Mouse (Mus musculus) neural tube, embryonic 13.5 days (tissue): ENCODE data around the gene Tceal8. TPM values are rescaled to one million over a fixed set of nuclear protein-coding genes. Genes with fewer than 3 reads are reported as not detected.
"Not testable (repeated sequence)": the region's sequence is repeated elsewhere in the genome, so short reads cannot be mapped to it uniquely, and the experiment has no call there.

Source experiments
- ATAC-seq: fragments of 200-750 bp; cut with Nextera tagmentation; 2 replicates; pipeline ENCODE4 v1.8.0; 2017; ENCODE audit warnings: low read depth, mild to moderate bottlenecking, moderate TSS enrichment, moderate library complexity
- H3K27ac ChIP-seq: fragments of 300-500 bp; sonication (generic); replicated peaks from 2 replicates; pipeline ENCODE4 v1.5.1; 2015; ENCODE audit warnings: moderate library complexity, mild to moderate bottlenecking, inconsistent platforms
- H3K27me3 ChIP-seq: fragments of 300-500 bp; sonication (generic); 2 replicates; pipeline ENCODE4 v1.6.1; 2015; ENCODE audit warnings: mild to moderate bottlenecking, inconsistent platforms
- H3K36me3 ChIP-seq: fragments of 300-500 bp; sonication (generic); 2 replicates; pipeline ENCODE4 v1.6.1; 2015; ENCODE audit warnings: mild to moderate bottlenecking, inconsistent platforms
- H3K4me1 ChIP-seq: fragments of 300-500 bp; sonication (generic); replicated peaks from 2 replicates; pipeline ENCODE4 v1.6.1; 2015; ENCODE audit warnings: inconsistent platforms
- H3K4me2 ChIP-seq: fragments of 300-500 bp; sonication (generic); 2 replicates; pipeline ENCODE4 v1.6.1; 2015; ENCODE audit warnings: inconsistent platforms, mild to moderate bottlenecking, moderate library complexity
- H3K4me3 ChIP-seq: fragments of 300-500 bp; sonication (generic); 2 replicates; pipeline ENCODE4 v1.5.1; 2015; ENCODE audit warnings: mild to moderate bottlenecking, inconsistent platforms
- H3K9ac ChIP-seq: fragments of 300-500 bp; sonication (generic); 2 replicates; pipeline ENCODE4 v1.6.1; 2015; ENCODE audit warnings: moderate library complexity, mild to moderate bottlenecking, inconsistent platforms
- H3K9me3 ChIP-seq: fragments of 300-500 bp; sonication (generic); 2 replicates; pipeline ENCODE4 v1.6.1; 2016; ENCODE audit warnings: inconsistent platforms
- WGBS: fragments of 180-500 bp; shearing (Covaris S2); methylation state at CpG from one replicate; pipeline ENCODE4 v1.1.7; 2015; 5-methylcytosine and 5-hydroxymethylcytosine counted together
- polyA plus RNA-seq: library from polyadenylated mRNA; unstranded; fragments of >200 nt; fragmentation: Nextera tagmentation; extraction: Ambion mirVana; gene quantifications from 2 replicates; pipeline ENCODE4 v1.2.1, GENCODE M21; 2015

Tceal8 gene
- polyA plus RNA-seq = 152 and 172 TPM in 2 replicates

DNA sequence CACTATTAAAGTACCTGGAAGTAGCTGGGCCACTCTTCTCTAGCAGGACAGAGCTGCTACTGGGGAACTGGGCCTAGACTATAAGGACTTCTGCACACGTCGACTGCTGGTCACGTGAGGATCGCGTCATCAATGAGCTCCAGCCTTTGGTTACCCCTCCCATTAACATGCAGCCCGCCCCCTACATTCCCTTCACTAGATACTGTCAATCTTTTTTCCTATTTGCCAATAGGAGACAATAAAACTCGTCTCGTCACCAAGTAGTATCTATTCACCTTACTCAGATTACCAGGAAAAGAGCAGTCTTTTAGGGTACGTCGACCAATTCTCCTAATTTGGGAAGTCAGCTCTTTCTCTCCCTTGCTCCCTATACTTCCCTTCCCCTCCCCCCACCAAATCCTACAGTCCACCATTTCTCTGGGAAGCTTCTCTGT lies at the start of gene Tceal8:
TSS of gene Tceal8 (minus strand) at position 225 of the 434 bp plus-strand sequence.
- ATAC-seq = peak; percentile 96
- no peaks in the 10 kb centered on the region for H3K36me3 ChIP-seq
- no peaks in the 10 kb centered on the region for H3K9me3 ChIP-seq
- peaks cover 6% of the 10 kb centered on the region for H3K4me1 ChIP-seq
- H3K4me2 ChIP-seq = peak within 1 kb of the TSS; percentile 52
- H3K27me3 ChIP-seq = no peaks in the 10 kb centered on the region
- 10% methylated on average over 10 of the region's 10 CpGs for WGBS
- H3K27ac ChIP-seq = peak within 1 kb of the TSS; percentile 85
- H3K4me3 ChIP-seq = peak within 1 kb of the TSS; percentile 54
- peak within 1 kb of the TSS; percentile 73 for H3K9ac ChIP-seq

DNA sequence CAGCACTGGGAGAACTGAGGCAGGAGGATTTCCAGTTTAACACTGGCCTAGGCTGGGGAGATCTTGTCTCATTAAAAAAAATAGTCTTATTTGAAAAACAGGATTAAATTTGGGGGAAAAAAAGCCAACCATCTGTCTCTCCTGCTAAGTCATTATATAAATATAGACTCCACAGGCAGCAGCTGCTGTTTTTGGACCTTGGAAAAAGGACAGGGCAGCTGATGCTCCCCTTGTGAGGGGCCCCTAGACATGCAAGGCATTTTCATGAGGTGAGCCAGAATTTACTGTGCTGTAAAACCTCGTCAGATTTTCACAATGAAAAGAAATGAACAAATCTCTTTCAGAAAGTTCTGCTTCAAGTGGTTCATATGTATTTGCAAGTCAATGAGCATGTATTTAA lies 44.2 kb upstream of the Tceal8 start:
- H3K27me3 ChIP-seq = no peaks in the 10 kb centered on the region
- H3K36me3 ChIP-seq = no peaks in the 10 kb centered on the region

DNA sequence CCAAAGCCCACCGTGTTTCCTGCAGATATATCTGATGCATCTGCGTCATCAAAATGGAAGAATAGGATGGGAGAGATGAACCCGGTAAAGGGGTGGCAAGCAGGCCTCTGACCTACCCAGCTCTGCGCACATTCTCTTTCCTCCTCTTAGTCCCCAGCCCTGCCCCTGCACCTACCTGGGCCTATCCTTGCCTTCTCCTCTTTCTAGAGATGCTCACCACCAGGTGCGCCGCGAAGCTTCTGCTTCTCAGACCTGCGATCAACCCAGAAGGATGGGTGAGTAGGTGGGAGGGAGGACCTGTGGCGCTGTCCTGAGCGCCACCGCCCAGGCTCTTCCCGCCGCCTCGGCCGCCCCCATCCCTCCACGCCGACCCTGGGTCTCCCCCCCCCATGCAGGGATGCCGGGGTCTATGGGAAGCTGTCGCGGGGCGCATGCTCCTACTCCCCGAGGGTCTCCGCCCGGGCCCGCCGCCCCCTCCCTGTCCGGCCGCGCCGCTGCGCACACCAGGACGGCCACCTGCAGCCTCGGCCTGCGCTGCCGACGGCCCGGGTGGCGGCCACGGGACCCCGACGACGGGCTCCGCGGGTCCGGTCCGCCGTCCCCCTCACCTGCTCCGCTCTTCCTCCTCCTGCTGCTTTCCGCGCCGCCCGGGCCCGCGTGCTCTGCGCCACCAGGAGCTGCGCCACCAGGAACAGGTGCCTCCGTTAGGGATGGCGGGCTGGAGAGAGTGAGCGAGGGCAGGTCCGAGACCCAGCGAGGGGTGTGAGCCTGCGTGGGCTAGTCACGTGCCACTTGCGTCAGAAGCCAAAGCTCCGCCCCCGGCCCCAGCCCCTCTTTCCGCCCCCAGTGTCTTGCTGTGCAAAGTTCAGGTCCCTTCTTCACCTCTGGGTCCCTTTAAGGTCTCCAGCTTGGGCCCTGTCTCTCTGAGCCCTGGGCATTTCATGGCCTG lies 42.9 kb upstream of the Tceal8 start, which contains the start of the genes Tceal7 and Bex1:
TSS of gene Tceal7 (plus strand) at position 51 of the 949 bp plus-strand sequence.
TSS of gene Bex1 (minus strand) at position 785 of the 949 bp plus-strand sequence.
- not testable (repeated sequence) for H3K36me3 ChIP-seq, H3K27me3 ChIP-seq, H3K9me3 ChIP-seq, H3K27ac ChIP-seq, H3K4me1 ChIP-seq
- Histone ChIP-seq H3K4me2 (peak within 1 kb of the TSS; percentile 52), H3K9ac (peak within 1 kb of the TSS; percentile 61), H3K4me3 (peak within 1 kb of the TSS; percentile 42)
- peak; percentile 95 for ATAC-seq
- WGBS = 32% methylated on average over 23 of the region's 67 CpGs

More for the DNA sequence above, 44.2 kb upstream of the Tceal8 start:
- 56% methylated on average over 1 of the region's 1 CpGs for WGBS
- Histone ChIP-seq H3K4me1 (no peaks in the 10 kb centered on the region; the same call in 1 of the 2 replicates), H3K4me3 (no peak overlapping the region), H3K27ac (no peak overlapping the region), H3K9ac (no peak overlapping the region), H3K9me3 (no peaks in the 10 kb centered on the region), H3K4me2 (no peak overlapping the region)
- ATAC-seq = no peak

DNA sequence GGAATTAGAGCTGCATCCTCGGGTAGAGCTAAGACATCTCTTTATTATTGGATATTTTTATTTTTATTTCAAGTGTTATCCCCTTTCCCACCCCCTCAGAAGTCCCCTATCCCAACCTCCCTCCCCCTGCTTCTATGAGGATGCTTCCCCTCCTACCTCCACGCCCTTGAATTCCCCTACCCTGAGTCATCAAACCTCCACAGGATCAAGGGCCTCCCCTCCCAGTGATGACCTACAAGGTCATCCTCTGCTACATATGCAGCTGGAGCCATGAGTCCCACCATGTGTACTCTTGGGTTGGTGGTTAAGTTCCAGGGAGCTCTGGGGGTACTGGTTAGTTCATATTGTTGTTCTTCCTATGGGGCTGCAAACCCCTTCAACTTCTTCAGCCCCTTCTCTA lies 41.3 kb upstream of the Tceal8 start:
- ATAC-seq = no peak
- no peaks in the 10 kb centered on the region; the same call in 1 of the 2 replicates for H3K4me1 ChIP-seq
- no peak overlapping the region for H3K27ac ChIP-seq
- no peak overlapping the region for H3K9ac ChIP-seq
- no peaks in the 10 kb centered on the region for H3K27me3 ChIP-seq
- H3K9me3 ChIP-seq = no peaks in the 10 kb centered on the region
- 59% methylated on average over 2 of the region's 2 CpGs for WGBS
- H3K4me2 ChIP-seq = no peak overlapping the region
- no peak overlapping the region for H3K4me3 ChIP-seq
- H3K36me3 ChIP-seq = no peaks in the 10 kb centered on the region

GRCm38 (mm10) chrX:136204406-136204805 lies 32.3 kb upstream of the Tceal8 start:
- H3K9ac ChIP-seq = no peak overlapping the region
- no peaks in the 10 kb centered on the region for H3K36me3 ChIP-seq
- no peak overlapping the region for H3K4me2 ChIP-seq
- H3K9me3 ChIP-seq = no peaks in the 10 kb centered on the region
- no peak overlapping the region for H3K27ac ChIP-seq
- no peaks in the 10 kb centered on the region; the same call in 1 of the 2 replicates for H3K4me1 ChIP-seq
- H3K27me3 ChIP-seq = peaks cover 9% of the 10 kb centered on the region; the same call in 1 of the 2 replicates
- ATAC-seq = no peak
- H3K4me3 ChIP-seq = no peak overlapping the region
- 77% methylated on average over 6 of the region's 6 CpGs for WGBS

GRCm38 (mm10) chrX:136203664-136204066 lies 31.5 kb upstream of the Tceal8 start, which contains the start of gene Tceal5:
Gene Tceal5 (minus strand): TSS chrX:136203876.
- WGBS = 20% methylated on average over 9 of the region's 9 CpGs
- ATAC-seq = peak; percentile 97
- Histone ChIP-seq H3K4me2 (peak within 1 kb of the TSS; percentile 56), H3K9ac (peak within 1 kb of the TSS; percentile 69), H3K9me3 (no peaks in the 10 kb centered on the region), H3K36me3 (no peaks in the 10 kb centered on the region), H3K27ac (peak within 1 kb of the TSS; percentile 65), H3K4me1 (no peaks in the 10 kb centered on the region; the same call in 1 of the 2 replicates), H3K4me3 (peak within 1 kb of the TSS; percentile 48), H3K27me3 (peaks cover 9% of the 10 kb centered on the region; the same call in 1 of the 2 replicates)

DNA sequence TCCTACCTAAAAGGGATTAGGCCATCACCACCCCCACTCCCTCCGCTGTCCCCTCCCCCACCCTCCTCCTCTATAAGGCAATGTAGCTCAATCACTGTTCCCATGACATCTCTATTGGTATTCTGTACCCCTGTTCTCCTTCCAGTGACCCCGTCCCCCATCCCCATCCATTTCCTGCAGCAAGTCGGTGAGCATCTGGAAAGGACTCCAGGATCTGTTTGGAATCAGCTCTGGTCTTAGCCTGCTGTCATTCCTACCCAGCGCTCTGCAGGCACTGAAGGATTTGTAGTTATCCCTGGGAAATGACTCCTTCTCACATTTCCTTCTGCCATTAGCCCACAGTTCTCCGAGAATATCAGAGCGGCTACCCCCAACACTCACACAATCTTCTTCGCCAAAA lies 31.1 kb upstream of the Tceal8 start:
- no peaks in the 10 kb centered on the region for H3K9me3 ChIP-seq
- 26% methylated on average over 7 of the region's 7 CpGs for WGBS
- no peaks in the 10 kb centered on the region; the same call in 1 of the 2 replicates for H3K4me1 ChIP-seq
- H3K9ac ChIP-seq = peak overlapping the region; percentile 69
- peak overlapping the region; percentile 56 for H3K4me2 ChIP-seq
- ATAC-seq = peak; percentile 75
- no peaks in the 10 kb centered on the region for H3K36me3 ChIP-seq
- H3K4me3 ChIP-seq = peak overlapping the region; percentile 48
- peak overlapping the region; percentile 65 for H3K27ac ChIP-seq
- H3K27me3 ChIP-seq = peaks cover 9% of the 10 kb centered on the region; the same call in 1 of the 2 replicates

GRCm38 (mm10) chrX:136196873-136197272 lies 24.7 kb upstream of the Tceal8 start:
- ATAC-seq = no peak
- Histone ChIP-seq H3K9ac (no peak overlapping the region), H3K27ac (no peak overlapping the region), H3K4me2 (no peak overlapping the region), H3K9me3 (no peaks in the 10 kb centered on the region), H3K27me3 (0 out of 2 replicates have a peak, but pooled peaks cover 5% of the 10 kb centered on the region), H3K4me3 (no peak overlapping the region), H3K4me1 (no peaks in the 10 kb centered on the region), H3K36me3 (no peaks in the 10 kb centered on the region)
- WGBS = 67% methylated on average over 1 of the region's 1 CpGs

DNA sequence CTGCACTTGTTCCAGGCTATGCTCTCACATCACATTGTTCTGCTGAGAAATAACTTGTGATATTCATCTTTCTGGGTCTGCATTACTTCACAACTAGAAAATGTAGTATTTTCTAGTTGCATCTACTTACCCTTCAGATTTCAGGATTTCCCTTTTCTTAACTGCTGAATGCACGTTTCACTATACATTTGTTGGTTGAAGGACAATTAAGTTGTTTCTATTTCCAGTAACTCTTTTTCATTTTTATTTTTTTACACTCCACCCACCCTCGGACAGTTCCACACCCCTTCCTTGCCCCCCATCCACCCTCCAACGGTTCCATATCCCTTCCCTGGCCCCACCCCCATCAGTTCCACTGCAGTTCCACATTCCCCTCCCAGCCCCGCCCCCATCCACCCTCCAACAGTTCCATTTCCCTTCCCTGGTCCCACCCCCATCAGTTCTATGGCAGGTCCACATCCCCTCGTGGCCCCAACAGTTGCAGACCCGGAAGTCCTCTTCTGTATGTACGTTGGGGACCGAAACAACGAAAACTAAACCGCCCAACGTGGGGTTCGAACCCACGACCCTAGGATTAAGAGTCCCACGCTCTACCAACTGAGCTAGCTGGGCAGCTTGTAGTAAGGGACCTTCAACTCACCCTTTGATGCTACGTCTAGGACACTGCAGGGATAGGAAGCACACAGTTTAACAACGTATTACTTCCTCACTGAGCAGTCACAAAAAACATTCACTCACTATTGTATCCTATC lies 23.2 kb upstream of the Tceal8 start:
- H3K27ac ChIP-seq = no peak overlapping the region
- H3K4me2 ChIP-seq = no peak overlapping the region
- H3K4me1 ChIP-seq = no peaks in the 10 kb centered on the region
- WGBS = 86% methylated on average over 16 of the region's 16 CpGs
- H3K4me3 ChIP-seq = no peak overlapping the region
- H3K9ac ChIP-seq = no peak overlapping the region
- no peaks in the 10 kb centered on the region for H3K9me3 ChIP-seq
- H3K27me3 ChIP-seq = no peaks in the 10 kb centered on the region
- no peaks in the 10 kb centered on the region for H3K36me3 ChIP-seq
- ATAC-seq = no peak

DNA sequence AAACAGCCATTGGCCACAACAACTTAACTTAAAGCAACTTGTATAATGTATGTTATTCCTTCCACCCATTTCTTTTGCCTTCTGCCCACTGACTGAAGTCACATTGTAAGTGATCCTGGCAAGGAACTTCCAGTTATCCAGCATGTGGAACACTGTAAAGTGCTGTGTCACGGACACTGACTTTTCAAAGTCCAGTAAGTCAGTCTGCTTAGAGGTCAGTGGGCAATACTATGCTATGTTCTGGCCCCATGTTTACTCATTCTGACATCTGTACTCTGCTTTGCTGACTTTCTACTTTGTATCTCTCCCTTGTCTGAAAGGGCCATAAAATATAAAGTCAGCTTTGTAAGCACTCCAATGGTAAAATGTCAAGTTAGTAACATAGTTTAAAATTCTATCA lies 11.0 kb upstream of the Tceal8 start:
- 96% methylated on average over 1 of the region's 1 CpGs for WGBS
- H3K36me3 ChIP-seq = no peaks in the 10 kb centered on the region
- no peak overlapping the region for H3K27ac ChIP-seq
- H3K9ac ChIP-seq = no peak overlapping the region
- H3K4me2 ChIP-seq = no peak overlapping the region
- H3K4me3 ChIP-seq = no peak overlapping the region
- no peaks in the 10 kb centered on the region for H3K4me1 ChIP-seq
- ATAC-seq = no peak
- H3K9me3 ChIP-seq = no peaks in the 10 kb centered on the region
- no peaks in the 10 kb centered on the region for H3K27me3 ChIP-seq

- H3K9me3 ChIP-seq = no peaks in the 10 kb centered on the region
- H3K36me3 ChIP-seq = no peaks in the 10 kb centered on the region
- 0 out of 2 replicates have a peak, but pooled peaks cover 3% of the 10 kb centered on the region for H3K27me3 ChIP-seq
- 26% methylated on average over 9 of the region's 11 CpGs for WGBS
- H3K9ac ChIP-seq = no peak overlapping the region
- H3K4me2 ChIP-seq = no peak overlapping the region
- H3K4me1 ChIP-seq = no peaks in the 10 kb centered on the region
- no peak overlapping the region for H3K27ac ChIP-seq
- ATAC-seq = no peak
- no peak overlapping the region for H3K4me3 ChIP-seq
These were observed 8.9 kb upstream of the Tceal8 start for GRCm38 (mm10) chrX:136180897-136181553.
